Mouse (Mus musculus): ENCODE data around the gene Adcy7. TPM values are rescaled to one million over a fixed set of nuclear protein-coding genes. Genes with fewer than 3 reads are reported as not detected.
A peak's percentile ranks its signal among the peaks of the same experiment; 100 is the strongest.

Adcy7 gene
- polyA plus RNA-seq, 1 experiment from 2014 or later = 4.0 TPM

DNA sequence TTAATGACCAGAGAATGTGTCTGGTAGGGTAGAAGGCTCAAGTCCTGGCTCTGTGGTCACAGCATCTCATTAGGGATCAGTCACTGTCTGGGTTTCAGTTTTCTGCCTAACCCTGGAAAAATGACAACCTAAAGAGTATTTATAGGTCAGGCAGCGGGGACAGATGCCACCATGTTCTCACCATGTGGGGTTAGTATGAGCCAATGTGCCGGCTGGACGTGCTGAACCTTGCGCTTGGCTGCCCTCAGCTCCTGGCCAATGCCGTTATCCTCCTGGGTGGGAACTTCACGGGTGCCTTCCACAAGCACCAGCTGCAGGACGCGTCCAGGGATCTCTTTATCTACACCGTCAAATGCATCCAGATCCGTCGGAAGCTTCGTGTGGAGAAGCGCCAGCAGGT, 38.1 kb downstream of the Adcy7 start:
- Histone ChIP-seq H3K9me3 (no peaks in the 10 kb centered on the region), H3K4me3 (no peak overlapping the region), H3K36me3 (no peaks in the 10 kb centered on the region), H3K4me1 (peaks cover 8% of the 10 kb centered on the region; the same call in 1 of the 2 replicates), H3K27ac (no peak overlapping the region), H3K27me3 (ENCODE audit: insufficient read depth, poor library complexity, severe bottlenecking) (peaks cover 62% of the 10 kb centered on the region)
- 85% methylated on average over 13 of the region's 13 CpGs for WGBS
- DNase-seq (ENCODE audit: low spot score) = no peak

- no peak for DNase-seq (ENCODE audit: low spot score)
- 74% methylated on average over 8 of the region's 8 CpGs for WGBS
- Histone ChIP-seq H3K4me3 (no peak overlapping the region), H3K36me3 (no peaks in the 10 kb centered on the region), H3K27ac (no peak overlapping the region), H3K27me3 (ENCODE audit: insufficient read depth, poor library complexity, severe bottlenecking) (peaks cover 89% of the 10 kb centered on the region), H3K9me3 (no peaks in the 10 kb centered on the region), H3K4me1 (peaks cover 21% of the 10 kb centered on the region)
These were observed 40.8 kb downstream of the Adcy7 start for GRCm38 (mm10) chr8:88312966-88313365.

DNA sequence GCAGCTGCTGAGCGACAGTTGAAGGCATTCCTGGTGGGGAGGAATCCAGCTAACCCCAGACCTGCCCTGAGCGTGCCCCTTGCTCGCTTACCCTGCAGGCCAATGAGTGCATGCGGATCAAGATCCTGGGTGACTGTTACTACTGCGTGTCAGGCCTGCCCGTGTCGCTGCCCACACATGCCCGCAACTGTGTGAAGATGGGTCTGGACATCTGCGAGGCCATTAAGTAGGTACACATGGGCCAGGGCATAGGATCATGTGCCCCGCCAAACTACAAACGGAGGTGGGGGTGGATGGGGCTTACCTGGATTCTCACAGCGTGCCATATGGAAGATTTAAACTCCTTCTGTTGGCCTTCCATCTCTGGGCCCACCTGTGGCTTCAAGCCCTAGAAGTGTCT, 41.8 kb downstream of the Adcy7 start:
- WGBS = 87% methylated on average over 12 of the region's 12 CpGs

DNA sequence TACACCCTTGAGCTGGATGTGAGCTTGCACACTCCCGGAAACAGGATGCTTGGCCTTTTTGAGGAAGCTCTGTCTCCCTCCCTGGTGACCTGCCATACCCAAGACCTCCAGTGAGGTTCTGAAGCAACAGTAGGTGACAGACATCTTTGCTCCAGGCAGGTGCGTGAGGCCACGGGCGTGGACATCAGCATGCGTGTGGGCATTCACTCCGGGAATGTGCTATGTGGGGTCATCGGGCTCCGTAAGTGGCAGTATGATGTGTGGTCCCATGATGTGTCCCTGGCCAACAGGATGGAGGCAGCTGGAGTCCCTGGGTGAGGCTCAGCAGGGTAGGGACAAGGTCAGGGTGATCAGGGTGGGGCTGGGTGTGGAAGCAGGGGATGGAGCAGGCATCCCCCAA, 43.1 kb downstream of the Adcy7 start:
- WGBS = 95% methylated on average over 8 of the region's 8 CpGs
- DNase-seq (ENCODE audit: low spot score) = no peak

More for the DNA sequence above, 41.8 kb downstream of the Adcy7 start:
- Histone ChIP-seq H3K4me3 (no peak overlapping the region), H3K27me3 (ENCODE audit: insufficient read depth, poor library complexity, severe bottlenecking) (peaks cover 85% of the 10 kb centered on the region), H3K36me3 (no peaks in the 10 kb centered on the region), H3K27ac (no peak overlapping the region; the same call in 1 of the 2 replicates), H3K4me1 (peaks cover 21% of the 10 kb centered on the region), H3K9me3 (no peaks in the 10 kb centered on the region)
- DNase-seq (ENCODE audit: low spot score) = no peak

DNA sequence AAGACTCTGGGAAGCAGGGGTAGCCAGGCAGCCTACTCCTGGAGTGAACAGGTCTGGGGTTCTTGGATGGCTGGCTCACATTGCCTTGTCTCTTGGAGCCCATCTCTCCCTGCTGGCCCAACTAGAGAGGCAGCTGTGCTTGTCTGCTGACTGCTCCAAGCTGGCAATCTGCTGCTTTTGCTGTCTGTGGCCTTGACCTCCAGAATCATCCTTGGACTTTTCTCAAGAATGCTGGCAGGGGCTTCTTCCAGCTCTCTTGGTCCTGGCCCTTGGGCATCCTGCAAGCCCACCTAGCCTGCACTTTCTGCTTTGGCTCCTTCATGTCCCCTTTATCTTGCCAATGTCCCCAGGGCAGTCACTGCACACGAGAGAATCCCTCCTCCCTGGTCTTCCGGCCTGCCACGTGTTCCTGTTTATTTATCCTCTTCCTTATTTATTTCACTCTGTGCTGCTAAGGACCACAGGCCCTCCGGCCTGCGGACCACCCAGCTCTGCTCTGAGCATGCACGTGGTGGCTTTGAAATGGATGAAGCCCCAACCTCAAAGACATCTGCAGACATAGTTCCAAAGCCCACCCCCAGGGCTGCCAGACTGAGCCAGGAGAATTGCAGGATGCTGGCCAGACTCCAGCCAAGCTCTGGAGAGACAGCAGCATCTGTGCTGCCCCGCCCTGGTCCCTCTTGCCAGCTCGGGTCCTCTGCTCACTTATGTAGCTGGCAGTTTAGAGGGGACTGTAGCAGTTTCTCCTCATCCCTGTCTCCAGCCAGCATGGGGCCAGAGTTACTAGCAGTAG, 44.1 kb downstream of the Adcy7 start:
- Histone ChIP-seq H3K4me1 (peaks cover 21% of the 10 kb centered on the region), H3K4me3 (no peak overlapping the region), H3K27ac (peak overlapping the region; percentile 54; the same call in 1 of the 2 replicates), H3K36me3 (no peaks in the 10 kb centered on the region; the same call in 1 of the 2 replicates), H3K9me3 (no peaks in the 10 kb centered on the region), H3K27me3 (ENCODE audit: insufficient read depth, poor library complexity, severe bottlenecking) (peaks cover 64% of the 10 kb centered on the region)
- DNase-seq (ENCODE audit: low spot score) = no peak
- 49% methylated on average over 8 of the region's 8 CpGs for WGBS

More for the DNA sequence above, 43.1 kb downstream of the Adcy7 start:
- Histone ChIP-seq H3K27ac (no peak overlapping the region), H3K9me3 (no peaks in the 10 kb centered on the region), H3K27me3 (ENCODE audit: insufficient read depth, poor library complexity, severe bottlenecking) (peaks cover 72% of the 10 kb centered on the region), H3K36me3 (no peaks in the 10 kb centered on the region), H3K4me1 (peaks cover 21% of the 10 kb centered on the region), H3K4me3 (no peak overlapping the region)

GRCm38 (mm10) chr8:88317341-88317740, 45.1 kb downstream of the Adcy7 start:
- no peaks in the 10 kb centered on the region; the same call in 1 of the 2 replicates for H3K36me3 ChIP-seq
- H3K27me3 ChIP-seq (ENCODE audit: insufficient read depth, poor library complexity, severe bottlenecking) = peaks cover 58% of the 10 kb centered on the region
- DNase-seq (ENCODE audit: low spot score) = no peak
- no peaks in the 10 kb centered on the region for H3K9me3 ChIP-seq
- 64% methylated on average over 5 of the region's 5 CpGs for WGBS
- peaks cover 21% of the 10 kb centered on the region for H3K4me1 ChIP-seq
- H3K27ac ChIP-seq = peak overlapping the region; percentile 5; the same call in 1 of the 2 replicates
- H3K4me3 ChIP-seq = no peak overlapping the region

DNA sequence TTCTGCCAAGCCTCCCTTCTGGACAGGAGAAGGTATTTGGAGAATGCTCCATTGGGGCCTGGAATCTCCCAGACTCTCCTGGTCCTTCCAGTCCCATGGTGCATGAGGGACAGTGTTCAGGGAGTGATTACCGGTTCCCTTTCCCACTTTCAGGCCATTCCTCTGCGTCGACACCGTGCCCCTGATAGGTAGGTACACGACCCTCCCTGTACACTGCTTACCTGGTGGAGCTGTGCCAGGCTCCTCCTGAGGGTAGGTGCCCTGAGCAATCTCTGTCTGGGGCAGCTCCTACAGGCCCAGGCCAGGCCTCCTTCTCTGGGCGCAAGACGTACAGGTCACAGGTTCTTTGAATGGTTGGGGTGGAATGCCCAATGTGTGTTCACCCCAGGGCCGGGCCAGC, 45.9 kb downstream of the Adcy7 start:
- 83% methylated on average over 8 of the region's 8 CpGs for WGBS
- H3K27ac ChIP-seq = 0 out of 2 replicates have a peak overlapping the region, but pooled peaks have one; percentile 5
- H3K36me3 ChIP-seq = no peaks in the 10 kb centered on the region; the same call in 1 of the 2 replicates
- peaks cover 50% of the 10 kb centered on the region for H3K27me3 ChIP-seq (ENCODE audit: insufficient read depth, poor library complexity, severe bottlenecking)
- peaks cover 21% of the 10 kb centered on the region for H3K4me1 ChIP-seq
- H3K4me3 ChIP-seq = no peak overlapping the region
- no peak for DNase-seq (ENCODE audit: low spot score)
- H3K9me3 ChIP-seq = no peaks in the 10 kb centered on the region

GRCm38 (mm10) chr8:88320134-88320533, 47.9 kb downstream of the Adcy7 start:
- peak; percentile 71 for DNase-seq (ENCODE audit: low spot score)
- 93% methylated on average over 6 of the region's 6 CpGs for WGBS
- no peak overlapping the region for H3K4me3 ChIP-seq
- H3K27ac ChIP-seq = no peak overlapping the region
- H3K36me3 ChIP-seq = peaks cover 7% of the 10 kb centered on the region
- peaks cover 26% of the 10 kb centered on the region for H3K4me1 ChIP-seq
- H3K27me3 ChIP-seq (ENCODE audit: insufficient read depth, poor library complexity, severe bottlenecking) = peaks cover 32% of the 10 kb centered on the region
- no peaks in the 10 kb centered on the region for H3K9me3 ChIP-seq

DNA sequence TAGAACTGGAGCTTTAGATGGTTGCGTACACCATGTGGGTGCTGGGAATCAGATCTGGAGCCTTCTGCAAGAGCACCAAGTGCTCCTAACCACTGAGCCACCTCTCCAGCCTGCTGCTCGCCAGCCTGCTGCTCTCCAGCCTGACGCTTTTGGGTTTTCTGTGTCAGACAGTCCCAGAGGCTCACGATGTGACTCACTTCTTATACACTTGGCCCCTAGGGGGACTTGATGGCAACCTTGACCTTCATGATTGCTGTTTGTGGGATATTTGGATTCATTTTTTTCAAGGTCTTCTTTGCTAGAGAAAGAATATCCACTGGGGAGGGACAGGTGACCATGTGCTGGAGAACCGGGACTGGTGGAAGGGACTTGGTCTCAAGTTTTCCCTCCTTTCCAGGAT, 49.2 kb downstream of the Adcy7 start:
- Histone ChIP-seq H3K4me1 (peaks cover 34% of the 10 kb centered on the region), H3K9me3 (no peaks in the 10 kb centered on the region), H3K27me3 (ENCODE audit: insufficient read depth, poor library complexity, severe bottlenecking) (peaks cover 20% of the 10 kb centered on the region), H3K36me3 (peaks cover 19% of the 10 kb centered on the region), H3K27ac (no peak overlapping the region), H3K4me3 (no peak overlapping the region)
- WGBS = 85% methylated on average over 5 of the region's 5 CpGs
- DNase-seq (ENCODE audit: low spot score) = no peak

GRCm38 (mm10) chr8:88323523-88323922, 51.3 kb downstream of the Adcy7 start:
- H3K27me3 ChIP-seq (ENCODE audit: insufficient read depth, poor library complexity, severe bottlenecking) = peaks cover under 1% of the 10 kb centered on the region; the same call in 1 of the 2 replicates
- H3K36me3 ChIP-seq = peaks cover 39% of the 10 kb centered on the region
- H3K27ac ChIP-seq = no peak overlapping the region
- H3K4me3 ChIP-seq = no peak overlapping the region
- no peak for DNase-seq (ENCODE audit: low spot score)
- peaks cover 14% of the 10 kb centered on the region for H3K4me1 ChIP-seq
- 84% methylated on average over 5 of the region's 5 CpGs for WGBS
- H3K9me3 ChIP-seq = no peaks in the 10 kb centered on the region

GRCm38 (mm10) chr8:88324760-88325159, 52.6 kb downstream of the Adcy7 start:
- no peak for DNase-seq (ENCODE audit: low spot score)
- Histone ChIP-seq H3K27ac (0 out of 2 replicates have a peak overlapping the region, but pooled peaks have one; percentile 17), H3K36me3 (peaks cover 51% of the 10 kb centered on the region), H3K9me3 (no peaks in the 10 kb centered on the region), H3K4me1 (peaks cover 14% of the 10 kb centered on the region), H3K4me3 (no peak overlapping the region), H3K27me3 (ENCODE audit: insufficient read depth, poor library complexity, severe bottlenecking) (no peaks in the 10 kb centered on the region)
- WGBS = 85% methylated on average over 11 of the region's 11 CpGs

DNA sequence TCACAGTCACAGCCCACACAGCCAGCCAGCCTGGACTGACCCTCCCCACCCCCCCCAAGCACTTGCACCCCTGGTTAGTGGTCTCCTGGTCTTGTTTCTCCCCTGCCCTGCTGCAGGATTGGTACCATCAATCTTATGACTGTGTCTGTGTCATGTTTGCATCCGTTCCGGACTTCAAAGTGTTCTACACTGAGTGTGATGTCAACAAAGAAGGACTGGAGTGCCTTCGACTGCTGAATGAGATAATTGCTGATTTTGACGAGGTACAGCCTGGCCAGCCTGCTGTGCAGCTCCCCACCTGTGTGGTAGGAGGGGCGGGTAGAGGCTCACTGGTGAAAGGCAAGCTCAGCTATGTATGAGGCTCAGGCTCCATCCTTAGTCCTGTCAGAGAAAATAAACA, 53.0 kb downstream of the Adcy7 start:
- WGBS = 41% methylated on average over 5 of the region's 5 CpGs
- Histone ChIP-seq H3K4me3 (no peak overlapping the region), H3K9me3 (no peaks in the 10 kb centered on the region), H3K4me1 (peaks cover 14% of the 10 kb centered on the region), H3K27ac (0 out of 2 replicates have a peak overlapping the region, but pooled peaks have one; percentile 17), H3K27me3 (ENCODE audit: insufficient read depth, poor library complexity, severe bottlenecking) (no peaks in the 10 kb centered on the region), H3K36me3 (peaks cover 56% of the 10 kb centered on the region)
- no peak for DNase-seq (ENCODE audit: low spot score)

GRCm38 (mm10) chr8:88325795-88326194, 53.6 kb downstream of the Adcy7 start:
- H3K36me3 ChIP-seq = peaks cover 61% of the 10 kb centered on the region
- no peak overlapping the region for H3K4me3 ChIP-seq
- peaks cover 14% of the 10 kb centered on the region for H3K4me1 ChIP-seq

More at GRCm38 (mm10) chr8:88325795-88326194, 53.6 kb downstream of the Adcy7 start:
- Histone ChIP-seq H3K27me3 (ENCODE audit: insufficient read depth, poor library complexity, severe bottlenecking) (no peaks in the 10 kb centered on the region), H3K27ac (no peak overlapping the region), H3K9me3 (no peaks in the 10 kb centered on the region)
- DNase-seq (ENCODE audit: low spot score) = no peak
- 87% methylated on average over 5 of the region's 5 CpGs for WGBS

Measured in heart, embryonic 10.5 days (tissue).